Mouse (Mus musculus): Measurements from ENCODE around the gene Irx5. TPM values are rescaled to one million over a fixed set of nuclear protein-coding genes. Genes with fewer than 3 reads are reported as not detected.

The Irx5 gene
- total and polyA plus RNA-seq, 2 experiments from 2014 or later, result 13.9 to 18.3 TPM

DNA sequence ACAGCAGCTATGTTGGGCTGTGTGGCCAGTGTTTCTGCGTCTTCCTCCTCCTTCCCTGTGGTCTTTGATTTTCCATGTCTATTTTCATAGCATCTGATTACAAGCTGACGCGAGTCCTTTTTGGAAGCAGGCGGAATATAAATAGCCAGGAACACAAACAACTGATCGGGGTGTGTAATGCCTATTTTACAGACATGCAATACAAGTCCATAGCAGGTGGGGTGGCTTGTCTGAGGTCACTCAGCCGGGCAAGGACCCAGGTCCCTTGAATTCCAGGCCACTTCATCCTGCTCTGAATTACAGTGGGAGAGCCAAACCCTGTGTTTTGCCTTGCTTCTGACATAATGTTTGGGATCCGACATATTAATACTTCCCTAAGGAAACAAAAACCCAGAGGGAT lies 63.2 kb downstream of the Irx5 start:
- ATAC-seq (no peak), DNase-seq (ENCODE audit: low spot score) (no peak)
- H3K9me3 ChIP-seq (ENCODE audit: low read length), result no peaks in the 10 kb centered on the region
- H3K9ac ChIP-seq (replicated peaks; ENCODE audit: low read length), result no peak overlapping the region
- no peaks in the 10 kb centered on the region for H3K4me1 ChIP-seq (ENCODE audit: insufficient read depth, low read length)
- no peak for TF ChIP-seq CTCF (IDR thresholded peaks at IDR 0.05; ENCODE audit: low read depth)
- H3K27me3 ChIP-seq (ENCODE audit: insufficient read depth, low read length), result no peaks in the 10 kb centered on the region
- no peak overlapping the region for H3K4me3 ChIP-seq (ENCODE audit: low read length)
- H3K36me3 ChIP-seq (ENCODE audit: insufficient read depth, low read length), result no peaks in the 10 kb centered on the region
- no peak overlapping the region for H3K27ac ChIP-seq
- 78% methylated on average over 7 of the region's 7 CpGs for WGBS
- no peak overlapping the region for H3K4me2 ChIP-seq (ENCODE audit: low read depth, low read length)
